Mouse (Mus musculus): ENCODE results near the gene Enox1. TPM values are rescaled to one million over a fixed set of nuclear protein-coding genes. Genes with fewer than 3 reads are reported as not detected.

Gene Enox1
- polyA plus RNA-seq, 1 experiment, result 0.65 TPM

DNA sequence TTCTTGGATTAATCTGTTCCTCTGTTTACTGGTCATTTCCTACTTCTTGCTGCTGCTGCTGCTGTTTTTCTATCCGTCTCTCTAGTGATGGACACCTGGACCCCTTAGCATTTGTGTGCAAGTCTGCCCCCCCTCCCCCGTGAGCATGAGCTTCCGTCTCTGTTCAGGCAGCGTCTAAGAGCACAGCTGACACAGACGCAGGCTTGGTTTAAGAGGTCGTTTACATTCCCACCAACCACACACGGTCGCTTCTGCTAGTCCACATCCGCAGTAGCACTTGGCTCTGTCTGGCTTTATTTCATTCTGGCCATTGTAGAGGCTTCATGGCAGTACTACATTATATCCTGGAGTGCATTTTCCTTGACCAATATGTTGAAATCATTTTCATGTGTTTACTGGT is 301.7 kb downstream of the Enox1 start:
- WGBS, result 13% methylated on average over 9 of the region's 9 CpGs
- Histone ChIP-seq H3K27ac (ENCODE audit: control insufficient read depth, insufficient read depth, low read depth, low read length, poor library complexity) (no peak overlapping the region), H3K4me3 (replicated peaks; ENCODE audit: control insufficient read depth, low read depth, low read length) (no peak overlapping the region), H3K4me1 (ENCODE audit: control insufficient read depth, insufficient read depth, low read length) (no peaks in the 10 kb centered on the region; the same call in 1 of the 2 replicates)
- no peak for TF ChIP-seq POLR2A (IDR thresholded peaks at IDR 0.05; ENCODE audit: borderline replicate concordance, control insufficient read depth, low read depth, low read length)
- no peak for TF ChIP-seq CTCF (IDR thresholded peaks at IDR 0.05; ENCODE audit: control insufficient read depth, insufficient read depth, low read length)

DNA sequence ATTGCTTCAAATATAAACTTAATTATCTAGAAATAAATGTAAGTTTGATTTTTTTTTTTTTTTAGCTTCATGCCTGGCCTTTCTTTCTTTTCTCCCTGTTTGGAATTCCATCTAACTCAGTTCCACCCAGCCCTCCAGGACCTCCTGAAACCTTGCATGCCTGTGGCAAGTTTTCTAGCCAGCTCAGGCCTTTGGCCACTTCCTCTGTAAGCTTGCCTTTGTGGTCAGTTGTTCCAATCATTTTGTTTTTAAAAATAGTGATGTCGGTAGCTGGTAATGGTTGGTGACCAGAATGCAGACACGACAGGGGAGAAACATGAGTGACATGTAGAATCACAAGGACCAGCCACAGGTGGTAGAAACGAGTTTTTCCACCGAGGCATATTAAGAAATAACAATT is 307.4 kb downstream of the Enox1 start:
- Histone ChIP-seq H3K27ac (ENCODE audit: control insufficient read depth, insufficient read depth, low read depth, low read length, poor library complexity) (no peak overlapping the region), H3K4me1 (ENCODE audit: control insufficient read depth, insufficient read depth, low read length) (no peaks in the 10 kb centered on the region), H3K4me3 (replicated peaks; ENCODE audit: control insufficient read depth, low read depth, low read length) (no peak overlapping the region)
- TF ChIP-seq POLR2A (IDR thresholded peaks at IDR 0.05; ENCODE audit: borderline replicate concordance, control insufficient read depth, low read depth, low read length) (no peak), CTCF (IDR thresholded peaks at IDR 0.05; ENCODE audit: control insufficient read depth, insufficient read depth, low read length) (no peak)
- 73% methylated on average over 4 of the region's 4 CpGs for WGBS

DNA sequence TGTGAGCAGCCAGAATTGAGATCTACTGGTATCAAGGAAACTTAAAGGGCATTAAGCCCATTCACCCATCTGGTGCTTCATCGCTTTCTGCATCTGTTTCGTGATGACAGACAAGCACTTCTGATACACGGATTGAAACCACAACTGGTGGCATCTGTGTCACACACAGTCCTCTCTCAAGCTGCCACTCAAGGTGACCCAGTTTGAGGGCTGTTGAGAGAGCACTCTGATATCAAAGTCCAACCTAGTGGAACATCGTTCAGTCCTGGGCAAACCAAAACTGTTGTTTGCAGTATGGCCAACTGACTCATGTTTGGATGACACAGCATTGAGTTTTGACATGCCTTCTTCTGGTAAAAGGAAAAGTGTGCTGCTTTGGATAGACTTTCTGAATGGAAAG is 308.2 kb downstream of the Enox1 start:
- Histone ChIP-seq H3K4me3 (replicated peaks; ENCODE audit: control insufficient read depth, low read depth, low read length) (no peak overlapping the region), H3K4me1 (ENCODE audit: control insufficient read depth, insufficient read depth, low read length) (no peaks in the 10 kb centered on the region), H3K27ac (ENCODE audit: control insufficient read depth, insufficient read depth, low read depth, low read length, poor library complexity) (no peak overlapping the region)
- 66% methylated on average over 4 of the region's 4 CpGs for WGBS
- no peak for TF ChIP-seq CTCF (IDR thresholded peaks at IDR 0.05; ENCODE audit: control insufficient read depth, insufficient read depth, low read length)
- TF ChIP-seq POLR2A (IDR thresholded peaks at IDR 0.05; ENCODE audit: borderline replicate concordance, control insufficient read depth, low read depth, low read length), result no peak

DNA sequence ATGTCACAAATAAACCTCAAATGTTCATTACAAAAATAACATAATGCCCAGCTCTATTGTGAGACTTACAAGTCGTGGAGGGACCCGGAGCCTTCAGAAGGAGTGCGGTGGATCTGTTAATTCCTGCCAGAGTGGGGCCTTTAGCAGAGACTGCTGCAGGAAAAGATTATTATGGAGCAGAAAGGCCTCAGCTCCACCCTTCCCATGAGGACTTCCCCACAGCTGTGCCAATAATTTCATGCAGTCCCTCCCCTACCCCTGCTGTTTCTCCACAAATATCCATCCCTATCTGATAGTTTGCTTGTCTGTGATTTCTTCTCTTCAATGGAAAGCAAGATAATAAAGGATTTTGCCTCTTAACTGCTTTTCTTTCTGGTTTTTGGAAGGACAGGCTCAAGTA is 314.0 kb downstream of the Enox1 start:
- H3K4me1 ChIP-seq (ENCODE audit: control insufficient read depth, insufficient read depth, low read length), result no peaks in the 10 kb centered on the region
- H3K27ac ChIP-seq (ENCODE audit: control insufficient read depth, insufficient read depth, low read depth, low read length, poor library complexity), result no peak overlapping the region
- WGBS, result 88% methylated on average over 3 of the region's 3 CpGs
- no peak overlapping the region for H3K4me3 ChIP-seq (replicated peaks; ENCODE audit: control insufficient read depth, low read depth, low read length)
- TF ChIP-seq CTCF (IDR thresholded peaks at IDR 0.05; ENCODE audit: control insufficient read depth, insufficient read depth, low read length), result no peak
- TF ChIP-seq POLR2A (IDR thresholded peaks at IDR 0.05; ENCODE audit: borderline replicate concordance, control insufficient read depth, low read depth, low read length), result no peak

DNA sequence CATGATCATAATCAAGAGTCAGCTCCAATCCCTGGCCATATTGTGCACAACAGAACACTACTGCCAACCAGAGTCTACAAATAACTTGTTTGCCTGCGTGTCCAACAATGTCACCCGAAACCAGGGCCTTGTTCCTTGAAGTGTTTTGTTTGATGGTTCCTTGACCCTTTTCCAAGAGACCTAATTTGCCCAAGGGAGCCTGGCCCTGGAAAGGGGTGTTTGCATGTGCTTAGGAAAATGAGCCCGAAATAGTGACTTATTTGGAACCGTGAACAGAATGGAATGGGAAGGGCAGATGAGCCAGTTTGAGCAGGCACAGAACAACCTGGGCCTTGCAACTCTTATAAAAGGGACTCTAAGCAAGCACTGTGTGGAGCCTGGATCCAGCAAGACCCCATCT is 316.9 kb downstream of the Enox1 start:
- Histone ChIP-seq H3K4me3 (replicated peaks; ENCODE audit: control insufficient read depth, low read depth, low read length) (no peak overlapping the region), H3K4me1 (ENCODE audit: control insufficient read depth, insufficient read depth, low read length) (no peaks in the 10 kb centered on the region), H3K27ac (ENCODE audit: control insufficient read depth, insufficient read depth, low read depth, low read length, poor library complexity) (no peak overlapping the region)
- no peak for TF ChIP-seq POLR2A (IDR thresholded peaks at IDR 0.05; ENCODE audit: borderline replicate concordance, control insufficient read depth, low read depth, low read length)
- TF ChIP-seq CTCF (IDR thresholded peaks at IDR 0.05; ENCODE audit: control insufficient read depth, insufficient read depth, low read length), result no peak
- WGBS, result 91% methylated on average over 4 of the region's 4 CpGs

DNA sequence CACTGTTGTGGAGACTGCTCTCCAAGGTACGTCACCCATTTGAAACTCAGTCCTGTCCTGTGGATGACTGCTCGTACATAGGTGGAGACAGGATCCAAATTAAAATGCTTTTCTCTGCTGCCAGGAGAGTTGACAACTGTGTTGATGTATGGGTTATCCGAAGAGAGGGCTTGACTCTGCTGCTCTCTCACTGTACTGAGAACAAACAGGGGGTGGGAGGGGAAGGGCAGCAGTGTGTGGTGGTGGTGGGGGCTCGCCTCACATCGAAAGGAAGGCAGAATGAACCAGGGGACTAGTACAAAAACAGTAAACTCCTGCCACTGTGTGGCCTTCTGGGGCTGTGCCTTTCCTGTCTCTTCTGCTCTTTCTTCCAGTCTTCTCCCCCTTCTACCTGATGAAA is 317.5 kb downstream of the Enox1 start:
- Histone ChIP-seq H3K4me1 (ENCODE audit: control insufficient read depth, insufficient read depth, low read length) (no peaks in the 10 kb centered on the region), H3K4me3 (replicated peaks; ENCODE audit: control insufficient read depth, low read depth, low read length) (no peak overlapping the region), H3K27ac (ENCODE audit: control insufficient read depth, insufficient read depth, low read depth, low read length, poor library complexity) (no peak overlapping the region)
- TF ChIP-seq CTCF (IDR thresholded peaks at IDR 0.05; ENCODE audit: control insufficient read depth, insufficient read depth, low read length) (no peak), POLR2A (IDR thresholded peaks at IDR 0.05; ENCODE audit: borderline replicate concordance, control insufficient read depth, low read depth, low read length) (no peak)
- 61% methylated on average over 5 of the region's 5 CpGs for WGBS

DNA sequence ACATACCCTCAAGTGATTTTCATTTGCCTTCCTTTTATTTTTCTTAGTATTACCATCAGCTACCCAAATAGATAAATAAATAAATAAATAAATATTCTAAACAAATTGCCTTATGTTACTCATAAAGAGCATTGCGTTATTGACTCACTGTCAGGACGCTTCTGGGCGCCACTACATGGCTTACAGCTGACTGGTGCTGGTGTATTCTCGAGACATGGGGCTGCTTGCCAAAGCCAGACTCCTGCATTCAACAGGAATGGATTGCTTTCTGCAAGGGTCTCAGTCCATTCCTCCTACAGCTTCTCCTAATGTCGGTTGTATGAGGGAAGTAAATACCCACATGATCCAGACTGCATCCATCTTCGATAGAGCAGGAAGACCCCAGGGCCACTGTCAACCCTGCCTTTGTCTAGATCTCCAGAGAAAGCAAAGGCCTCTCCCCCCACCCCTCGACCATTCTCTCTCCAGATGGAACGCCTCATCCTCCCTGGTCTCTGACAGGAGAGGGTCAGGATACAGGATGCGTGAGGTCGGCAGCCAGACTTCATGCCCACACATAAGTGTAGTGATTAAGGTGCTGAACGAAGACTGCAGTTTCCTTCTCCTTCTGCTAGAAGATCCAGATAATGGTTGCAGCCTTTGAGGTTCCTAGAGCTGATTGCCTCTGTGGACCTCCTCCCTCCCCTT is 318.7 kb downstream of the Enox1 start:
- H3K4me1 ChIP-seq (ENCODE audit: control insufficient read depth, insufficient read depth, low read length), result no peaks in the 10 kb centered on the region
- no peak overlapping the region for H3K4me3 ChIP-seq (replicated peaks; ENCODE audit: control insufficient read depth, low read depth, low read length)
- TF ChIP-seq POLR2A (IDR thresholded peaks at IDR 0.05; ENCODE audit: borderline replicate concordance, control insufficient read depth, low read depth, low read length), result no peak
- TF ChIP-seq CTCF (IDR thresholded peaks at IDR 0.05; ENCODE audit: control insufficient read depth, insufficient read depth, low read length), result no peak
- 76% methylated on average over 11 of the region's 11 CpGs for WGBS
- H3K27ac ChIP-seq (ENCODE audit: control insufficient read depth, insufficient read depth, low read depth, low read length, poor library complexity), result no peak overlapping the region

DNA sequence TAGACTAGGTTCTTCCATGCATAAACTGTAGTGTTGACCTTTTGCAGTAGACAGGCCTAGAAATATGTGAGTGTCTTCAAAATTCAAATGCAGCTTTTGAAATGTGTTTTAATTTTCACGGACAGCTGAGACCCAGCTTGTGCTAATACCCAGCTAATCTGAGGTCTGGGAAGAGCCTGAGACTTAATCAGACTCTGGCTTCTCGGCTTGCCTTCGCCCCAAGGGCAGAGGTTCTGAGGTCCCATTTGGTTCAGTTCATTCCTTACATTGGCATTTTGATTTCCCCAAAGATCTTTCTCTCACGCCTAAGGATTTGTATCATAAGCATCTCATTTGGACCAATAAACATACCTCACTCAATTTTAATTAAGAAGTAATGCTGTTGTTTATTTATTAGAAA is 321.1 kb downstream of the Enox1 start:
- no peak for TF ChIP-seq CTCF (IDR thresholded peaks at IDR 0.05; ENCODE audit: control insufficient read depth, insufficient read depth, low read length)
- TF ChIP-seq POLR2A (IDR thresholded peaks at IDR 0.05; ENCODE audit: borderline replicate concordance, control insufficient read depth, low read depth, low read length), result no peak
- Histone ChIP-seq H3K4me3 (replicated peaks; ENCODE audit: control insufficient read depth, low read depth, low read length) (no peak overlapping the region), H3K27ac (ENCODE audit: control insufficient read depth, insufficient read depth, low read depth, low read length, poor library complexity) (no peak overlapping the region), H3K4me1 (ENCODE audit: control insufficient read depth, insufficient read depth, low read length) (no peaks in the 10 kb centered on the region)
- WGBS, result 86% methylated on average over 4 of the region's 4 CpGs

DNA sequence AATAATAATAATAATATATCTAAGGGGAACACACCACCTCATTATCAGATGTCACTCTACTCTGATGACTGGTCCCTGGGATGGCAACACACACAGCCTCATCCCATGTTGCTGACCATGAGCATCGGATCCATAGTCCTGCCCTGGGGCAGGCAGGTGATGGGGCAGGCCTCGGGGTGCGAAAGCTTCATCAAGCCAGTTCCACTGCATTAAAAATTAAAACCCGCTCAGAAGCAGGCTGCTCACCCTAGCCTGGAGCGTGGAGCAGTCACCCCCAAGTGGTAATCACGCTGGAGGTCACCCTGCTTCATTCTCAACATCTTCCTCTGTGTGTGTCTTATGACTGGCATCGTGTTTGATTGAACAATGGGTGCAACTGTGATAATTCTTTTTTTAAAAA is 321.6 kb downstream of the Enox1 start:
- Histone ChIP-seq H3K27ac (ENCODE audit: control insufficient read depth, insufficient read depth, low read depth, low read length, poor library complexity) (no peak overlapping the region), H3K4me1 (ENCODE audit: control insufficient read depth, insufficient read depth, low read length) (no peaks in the 10 kb centered on the region), H3K4me3 (replicated peaks; ENCODE audit: control insufficient read depth, low read depth, low read length) (no peak overlapping the region)
- 86% methylated on average over 7 of the region's 7 CpGs for WGBS
- TF ChIP-seq CTCF (IDR thresholded peaks at IDR 0.05; ENCODE audit: control insufficient read depth, insufficient read depth, low read length), result no peak
- no peak for TF ChIP-seq POLR2A (IDR thresholded peaks at IDR 0.05; ENCODE audit: borderline replicate concordance, control insufficient read depth, low read depth, low read length)
